Mouse (Mus musculus): ENCODE data around the gene Aox2.

Aox2 gene

GRCm38 (mm10) chr1:58289863-58290469, 11.8 kb downstream of the Aox2 start:
- no peak for DNase-seq

- peak; percentile 31 to 39 for DNase-seq
These were observed 13.5 kb downstream of the Aox2 start for GRCm38 (mm10) chr1:58291394-58292300.

DNA sequence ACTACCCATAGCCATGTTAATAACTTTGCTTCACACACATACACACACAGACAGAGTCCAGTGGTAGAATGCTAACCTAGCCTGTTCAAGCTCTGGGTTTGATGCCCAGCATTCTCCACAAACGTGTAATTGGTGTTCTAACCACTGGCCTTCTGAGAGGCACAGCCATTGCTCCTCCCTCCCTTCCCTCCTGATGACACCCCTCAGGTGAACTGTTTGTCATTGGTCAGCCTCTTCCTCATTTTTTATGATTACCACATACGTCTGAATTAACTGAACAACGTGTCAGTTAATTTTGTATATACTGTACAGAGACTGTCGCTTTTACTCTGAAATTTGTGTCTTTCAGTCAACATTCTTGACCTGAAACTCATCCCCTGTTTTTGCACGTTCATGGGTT, 16.6 kb downstream of the Aox2 start:
- DNase-seq = no peak

DNA sequence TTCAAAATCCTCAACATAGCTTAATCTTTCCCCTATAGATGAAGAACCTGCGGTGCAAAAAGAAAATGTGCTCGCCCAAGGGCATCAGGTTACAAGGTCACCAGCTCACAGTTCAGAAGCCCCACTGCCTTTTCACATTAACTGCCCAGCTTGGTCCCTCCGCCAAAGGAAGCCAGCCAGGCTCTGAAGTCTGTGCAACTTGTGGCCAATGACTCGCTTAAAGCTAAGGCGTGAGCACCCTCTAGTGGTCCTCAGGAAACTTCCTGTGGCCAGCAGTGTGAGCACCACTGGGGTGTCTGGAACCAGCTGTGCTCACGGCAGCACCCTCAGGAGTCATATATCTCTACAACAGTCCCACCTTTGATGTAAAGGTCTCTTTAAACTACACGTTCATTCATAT, 18.2 kb downstream of the Aox2 start:
- DNase-seq = peak; percentile 74 to 76

GRCm38 (mm10) chr1:58296821-58297220, 18.7 kb downstream of the Aox2 start:
- no peak for DNase-seq

DNA sequence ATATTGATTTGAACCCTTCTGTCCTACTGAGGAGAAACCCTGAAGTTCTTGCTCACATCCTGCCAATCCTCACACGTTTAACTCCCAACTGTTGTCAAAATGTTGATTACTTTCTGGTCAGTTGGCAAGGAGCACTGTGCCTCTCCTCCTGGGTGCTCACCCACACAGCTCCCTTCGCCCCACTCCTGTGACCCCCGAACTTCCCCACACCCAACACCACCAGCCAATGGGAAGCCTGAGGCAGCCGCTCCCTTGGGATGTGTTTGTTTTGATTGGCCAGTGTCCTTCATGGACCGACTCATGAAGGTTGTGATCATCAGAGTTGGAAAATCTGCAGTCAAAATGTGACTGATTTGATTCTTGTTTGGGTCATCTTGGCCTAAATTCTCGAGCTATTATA, 20.2 kb downstream of the Aox2 start:
- no peak for DNase-seq

DNA sequence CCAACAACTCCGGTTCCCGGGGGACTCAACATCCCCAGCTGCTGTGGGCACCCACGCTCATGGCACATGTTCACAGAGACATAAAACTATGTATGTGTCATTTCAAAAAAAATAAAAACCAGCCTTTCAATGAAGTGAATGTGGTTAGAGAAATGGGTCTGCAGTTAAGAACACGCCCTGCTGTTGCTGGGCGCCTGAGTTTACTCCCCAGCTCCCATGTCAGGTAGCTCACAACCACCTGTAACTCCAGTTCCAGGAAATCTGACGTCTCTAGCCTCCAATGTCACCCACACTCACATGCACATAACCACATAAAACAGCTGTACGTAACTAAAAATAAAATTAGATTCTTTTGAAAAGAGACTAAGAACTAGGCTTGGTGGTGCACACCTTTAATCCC, 22.9 kb downstream of the Aox2 start:
- no peak for DNase-seq

GRCm38 (mm10) chr1:58302015-58302414, 23.9 kb downstream of the Aox2 start:
- DNase-seq = no peak

DNA sequence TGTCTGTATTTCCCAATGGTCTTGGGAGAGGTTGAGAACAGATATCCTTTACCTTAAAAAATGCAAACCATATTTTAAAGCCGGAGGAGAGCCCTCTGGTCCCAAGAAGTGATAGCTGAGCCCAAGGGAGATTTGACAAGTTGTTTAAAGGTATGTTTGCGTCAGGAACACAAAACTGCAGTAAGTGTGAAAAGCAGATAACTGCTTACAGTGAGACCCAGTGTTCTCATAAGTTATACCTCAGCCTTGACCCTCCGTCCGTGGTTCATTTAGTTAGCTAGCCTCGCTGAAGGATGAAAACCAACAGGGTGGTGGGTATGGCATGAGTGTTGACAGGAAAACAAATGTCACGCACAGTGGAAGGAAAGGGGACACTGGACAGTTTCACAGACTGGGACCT, 24.9 kb downstream of the Aox2 start:
- DNase-seq = no peak

DNA sequence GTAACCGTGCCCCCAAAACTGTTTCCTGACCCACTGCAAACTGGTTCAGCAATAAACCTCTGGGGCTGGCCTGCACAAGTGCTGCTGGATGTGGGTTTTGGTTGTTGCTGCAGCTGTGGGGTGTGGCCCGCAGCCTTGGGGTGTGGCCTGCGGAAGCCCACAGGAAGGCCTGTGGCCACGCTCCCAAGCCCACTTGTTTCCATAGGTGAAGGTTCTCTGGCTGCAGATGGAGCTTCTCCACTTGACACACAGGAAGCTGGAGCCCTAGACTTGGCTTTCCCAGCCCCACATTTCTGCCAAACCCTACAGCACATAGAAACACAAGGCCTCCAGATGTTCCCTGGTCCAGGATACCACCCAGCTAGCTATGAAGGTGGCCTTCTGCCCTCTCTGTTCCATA, 25.6 kb downstream of the Aox2 start:
- no peak for DNase-seq

- DNase-seq = no peak
These were observed 26.2 kb downstream of the Aox2 start for GRCm38 (mm10) chr1:58304296-58304695.

GRCm38 (mm10) chr1:58307181-58307580, 29.1 kb downstream of the Aox2 start:
- DNase-seq = no peak

DNA sequence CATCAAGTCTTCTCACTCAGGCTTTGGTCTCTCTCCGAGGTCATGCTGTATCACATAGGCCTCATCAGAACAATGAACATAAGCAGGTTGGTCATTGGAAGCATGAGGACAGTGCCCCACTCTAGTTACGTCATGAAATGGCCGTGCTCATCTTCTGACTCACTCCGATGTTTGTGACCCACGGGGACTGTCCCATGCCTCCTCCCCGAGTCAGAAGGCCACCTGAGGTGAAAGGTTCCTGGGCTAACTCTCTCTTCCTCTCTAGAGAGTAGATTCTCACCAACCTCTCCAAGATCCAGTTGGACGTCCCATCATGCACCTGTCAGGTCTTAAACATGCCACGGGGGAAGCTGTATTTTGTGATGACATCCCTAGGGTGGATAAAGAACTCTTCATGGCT, 30.5 kb downstream of the Aox2 start:
- no peak for DNase-seq

DNA sequence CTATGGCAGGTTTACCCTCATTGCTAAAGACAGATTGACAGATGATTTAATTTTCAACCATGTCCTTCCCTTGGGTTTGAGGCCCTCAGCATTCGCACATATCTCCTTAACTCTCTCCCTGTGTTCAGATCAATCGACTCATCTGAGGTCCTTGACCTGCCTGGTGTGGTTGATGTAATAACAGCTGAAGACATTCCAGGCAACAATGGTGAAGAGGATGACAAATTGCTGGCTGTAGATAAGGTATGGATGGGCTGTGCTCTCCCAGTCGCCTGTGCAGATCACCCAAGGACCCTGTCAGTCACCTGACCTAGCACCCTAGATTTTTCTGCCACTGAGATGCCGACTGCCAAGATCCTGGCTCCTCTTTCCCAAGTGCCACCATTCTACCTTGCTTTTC, 31.7 kb downstream of the Aox2 start:
- DNase-seq = no peak

DNA sequence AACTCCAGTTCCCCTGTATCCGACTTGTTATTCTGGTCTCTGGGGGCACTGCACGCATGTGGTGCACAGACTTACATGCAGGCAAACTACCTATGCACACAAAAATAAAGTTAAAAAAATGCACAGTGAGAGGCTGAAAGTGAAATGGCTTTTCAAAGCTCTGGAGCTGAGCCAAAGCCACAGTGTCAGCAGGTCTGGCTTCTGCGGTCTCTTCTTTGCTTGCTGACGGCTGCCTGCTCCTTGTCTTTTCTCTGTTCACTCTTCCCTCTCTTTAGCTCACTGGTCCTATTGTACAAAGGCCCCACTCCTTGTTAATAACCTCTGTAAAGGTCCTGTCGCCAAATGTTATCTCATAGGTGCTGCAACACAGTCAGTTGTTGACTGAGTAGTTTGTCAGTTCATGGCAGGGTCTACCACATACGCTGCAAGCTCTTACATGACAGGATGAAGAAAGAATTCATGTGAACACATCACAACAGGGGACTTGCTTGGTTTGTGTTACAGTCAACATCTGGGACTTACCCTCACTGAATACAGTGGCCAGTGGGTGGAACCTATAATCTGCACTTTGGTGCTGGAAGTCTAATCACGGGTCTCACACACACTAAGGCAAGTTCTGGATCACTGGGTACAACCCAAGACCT, 33.2 kb downstream of the Aox2 start:
- DNase-seq = no peak

- no peak for DNase-seq
These were observed 35.0 kb downstream of the Aox2 start for GRCm38 (mm10) chr1:58313173-58313572.

GRCm38 (mm10) chr1:58315532-58315931, 37.4 kb downstream of the Aox2 start:
- no peak for DNase-seq

- DNase-seq = no peak
These were observed 55.1 kb downstream of the Aox2 start for GRCm38 (mm10) chr1:58333222-58333621.

DNA sequence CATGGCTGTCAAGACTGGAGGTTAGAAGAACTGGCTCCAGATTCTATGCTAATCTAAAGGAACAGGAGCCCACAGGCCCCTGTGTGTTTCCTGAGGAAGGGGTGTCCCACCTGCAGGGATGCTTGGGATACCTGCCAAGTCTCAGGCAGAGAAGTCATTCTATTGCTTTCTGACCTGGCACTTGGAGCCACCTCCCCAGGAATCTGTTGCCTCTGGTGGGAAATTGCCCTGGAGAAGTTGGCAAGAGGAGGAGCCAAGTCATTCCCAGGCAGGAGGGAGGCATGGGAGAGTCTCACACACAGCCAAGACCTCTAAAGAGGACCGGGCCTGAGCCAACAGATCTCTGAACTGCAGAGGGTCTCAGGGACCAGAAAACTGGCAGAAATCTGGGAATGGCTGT, 61.8 kb downstream of the Aox2 start:
- peak; percentile 24 to 47 for DNase-seq

DNA sequence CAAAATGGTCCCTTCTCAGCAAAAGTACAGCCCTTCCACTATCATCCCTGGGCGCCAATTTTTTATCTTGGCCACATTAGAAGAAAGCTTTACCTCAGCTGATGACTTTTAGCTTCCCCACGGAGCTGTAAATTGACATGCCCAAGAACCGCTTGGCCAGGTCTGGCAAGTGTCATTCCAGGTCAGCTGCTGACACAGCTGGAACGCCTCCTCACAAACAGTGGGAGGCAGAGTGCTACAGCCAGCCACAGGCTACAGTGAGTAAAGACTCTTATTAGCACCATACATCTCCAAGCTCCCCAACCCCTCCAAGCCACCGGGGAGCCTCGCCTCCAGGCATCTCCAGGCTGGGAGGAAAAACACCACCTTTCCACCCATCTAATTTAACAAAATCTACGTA, 63.5 kb downstream of the Aox2 start:
- peak in 1 of 2 experiments; percentile 20 for DNase-seq

GRCm38 (mm10) chr1:58343861-58344260, 65.7 kb downstream of the Aox2 start:
- no peak for DNase-seq

- DNase-seq = no peak
These were observed 66.4 kb downstream of the Aox2 start for GRCm38 (mm10) chr1:58344570-58344969.

DNA sequence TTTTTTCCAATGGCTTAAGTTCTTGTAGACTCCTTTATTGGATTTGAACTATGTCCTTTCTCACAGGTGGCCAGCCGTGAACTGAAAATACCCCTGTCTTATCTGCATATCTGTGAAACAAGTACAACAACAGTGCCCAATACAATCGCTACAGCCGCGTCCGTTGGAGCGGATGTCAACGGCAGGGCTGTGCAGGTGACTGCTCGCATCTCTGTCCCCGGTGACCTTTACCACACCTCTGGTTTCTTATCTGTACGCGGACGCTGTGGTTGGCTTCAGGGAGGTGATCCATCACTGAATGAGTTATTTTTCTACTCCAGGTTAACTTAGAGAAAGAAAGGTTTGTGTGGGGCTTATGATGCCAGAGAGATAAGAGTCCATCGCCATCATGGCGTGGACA, 68.0 kb downstream of the Aox2 start:
- no peak for DNase-seq

- no peak for DNase-seq
These were observed 70.6 kb downstream of the Aox2 start for GRCm38 (mm10) chr1:58348712-58349111.

Data from cerebellum, postnatal 14 days (tissue).